Mouse (Mus musculus): ENCODE measurements around the gene Sh3gl3.

DNA sequence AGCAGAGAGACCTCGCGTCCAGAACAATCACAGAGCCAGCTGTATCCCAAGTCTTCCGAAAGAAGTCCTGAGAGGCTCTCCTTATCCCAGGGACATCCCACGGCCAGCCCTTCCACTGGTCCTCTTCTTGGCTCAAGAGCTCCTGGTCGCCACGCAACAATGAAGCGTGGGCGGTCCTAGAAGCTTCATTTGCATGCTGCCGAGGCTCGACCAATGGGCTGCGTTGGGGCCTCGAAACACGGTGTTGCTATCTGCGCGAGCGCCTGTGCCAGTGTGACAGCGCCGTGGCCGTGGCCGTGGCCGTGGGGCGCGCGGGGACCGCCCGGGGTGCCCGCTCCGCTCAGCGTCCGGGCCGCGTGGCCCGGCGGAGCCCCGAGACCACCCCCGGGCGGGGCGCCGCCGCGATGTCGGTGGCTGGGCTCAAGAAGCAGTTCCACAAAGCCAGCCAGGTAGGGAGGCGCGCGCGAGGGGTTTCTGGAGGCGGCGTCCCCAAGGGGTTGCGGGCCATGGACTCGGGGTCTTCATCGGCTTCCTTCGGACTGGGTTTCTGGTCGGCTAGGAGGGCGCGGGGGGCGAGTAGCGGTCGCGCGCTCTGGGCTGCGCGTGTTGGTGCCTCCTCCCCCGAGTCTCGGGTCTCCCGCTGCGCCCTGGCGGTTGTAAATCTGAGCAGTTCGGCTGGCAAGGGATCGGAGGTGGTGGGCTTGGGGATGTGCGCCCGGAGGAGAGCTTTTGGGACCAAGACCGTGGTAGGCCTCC, 1.1 kb downstream of the Sh3gl3 start:
- TF ChIP-seq CTCF (IDR thresholded peaks at IDR 0.05; ENCODE audit: low read depth, low read length) (no peak), POLR2A (IDR thresholded peaks at IDR 0.05; ENCODE audit: borderline replicate concordance, low read depth, low read length) (no peak)
